Mouse (Mus musculus): ENCODE data around the gene Gria3. TPM values are rescaled to one million over a fixed set of nuclear protein-coding genes. Genes with fewer than 3 reads are reported as not detected.

The Gria3 gene
- polyA plus RNA-seq, 1 experiment from 2014 or later, result 7.3 TPM

DNA sequence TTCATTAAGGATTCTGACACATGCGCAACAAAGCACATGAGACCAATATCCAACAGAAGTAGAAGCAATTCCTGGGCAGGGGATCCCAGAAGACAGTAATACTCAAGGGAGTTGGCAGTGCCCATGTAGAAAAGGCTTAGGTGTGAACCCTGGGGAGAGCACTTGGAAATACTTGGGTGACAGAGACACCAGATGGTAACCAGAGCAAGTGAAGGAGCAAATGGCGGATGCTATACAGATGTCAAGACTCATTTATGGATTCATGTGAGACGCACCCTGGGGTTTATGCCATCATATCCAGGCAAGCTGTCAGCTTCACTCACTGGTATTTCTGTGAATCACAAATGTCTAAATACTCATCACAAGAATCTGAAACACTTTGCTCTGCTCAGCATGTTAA, 187.0 kb downstream of the Gria3 start:
- no peak overlapping the region for H3K4me3 ChIP-seq
- no peaks in the 10 kb centered on the region for H3K9me3 ChIP-seq
- no peaks in the 10 kb centered on the region for H3K4me1 ChIP-seq
- no peak overlapping the region for H3K4me2 ChIP-seq (replicated peaks)
- no peaks in the 10 kb centered on the region for H3K27me3 ChIP-seq
- H3K27ac ChIP-seq, result no peak overlapping the region
- H3K36me3 ChIP-seq, result no peaks in the 10 kb centered on the region
- WGBS, result 93% methylated on average over 3 of the region's 3 CpGs
- no peak for ATAC-seq (ENCODE audit: low FRiP score, low read depth)
- H3K9ac ChIP-seq, result no peak overlapping the region

DNA sequence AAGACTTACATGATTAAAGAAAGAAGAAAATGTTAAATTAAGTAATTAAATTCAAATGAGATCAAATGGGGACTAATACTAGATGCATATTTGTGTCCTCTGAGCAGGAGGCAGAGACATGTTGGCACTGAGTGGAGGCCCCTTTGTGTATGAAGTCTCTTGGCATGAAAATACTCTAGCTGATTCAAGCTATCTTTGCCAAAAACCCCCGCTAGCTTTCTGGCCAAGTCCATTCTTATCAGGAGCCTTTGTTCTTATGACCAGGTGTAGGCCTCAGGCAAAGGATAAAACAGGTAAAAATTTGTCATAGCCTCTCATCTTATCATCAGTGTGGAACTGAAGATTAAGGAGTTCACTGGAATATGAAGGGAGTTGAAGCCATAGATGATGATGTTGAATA, 206.5 kb downstream of the Gria3 start:
- H3K4me1 ChIP-seq, result no peaks in the 10 kb centered on the region
- H3K27ac ChIP-seq, result no peak overlapping the region
- H3K4me2 ChIP-seq (replicated peaks), result no peak overlapping the region
- no peak overlapping the region for H3K4me3 ChIP-seq
- H3K9me3 ChIP-seq, result no peaks in the 10 kb centered on the region
- ATAC-seq (ENCODE audit: low FRiP score, low read depth), result no peak
- H3K9ac ChIP-seq, result no peak overlapping the region
- 92% methylated on average over 1 of the region's 1 CpGs for WGBS
- no peaks in the 10 kb centered on the region for H3K36me3 ChIP-seq
- H3K27me3 ChIP-seq, result no peaks in the 10 kb centered on the region

DNA sequence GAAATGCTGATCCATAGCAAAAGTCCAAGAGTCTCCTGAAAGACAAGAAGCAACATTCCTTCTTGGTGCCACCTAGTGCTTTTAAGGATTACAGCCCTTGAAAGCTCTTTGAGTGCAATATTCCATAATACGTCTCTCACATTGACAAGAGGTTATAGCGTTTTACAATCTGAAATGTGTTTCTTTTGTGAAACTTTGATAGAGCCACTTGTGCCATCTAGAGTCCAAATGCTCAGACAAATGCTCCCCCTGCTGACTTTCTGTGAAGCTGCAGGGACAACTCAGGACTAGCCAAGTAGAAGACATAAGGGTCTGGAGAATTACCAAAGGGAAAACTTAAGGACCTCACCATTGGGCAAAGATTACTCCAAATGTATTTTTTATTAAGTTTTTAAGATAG, 214.3 kb downstream of the Gria3 start:
- no peak for ATAC-seq (ENCODE audit: low FRiP score, low read depth)
- 35% methylated on average over 2 of the region's 2 CpGs for WGBS
- no peak overlapping the region for H3K4me3 ChIP-seq

DNA sequence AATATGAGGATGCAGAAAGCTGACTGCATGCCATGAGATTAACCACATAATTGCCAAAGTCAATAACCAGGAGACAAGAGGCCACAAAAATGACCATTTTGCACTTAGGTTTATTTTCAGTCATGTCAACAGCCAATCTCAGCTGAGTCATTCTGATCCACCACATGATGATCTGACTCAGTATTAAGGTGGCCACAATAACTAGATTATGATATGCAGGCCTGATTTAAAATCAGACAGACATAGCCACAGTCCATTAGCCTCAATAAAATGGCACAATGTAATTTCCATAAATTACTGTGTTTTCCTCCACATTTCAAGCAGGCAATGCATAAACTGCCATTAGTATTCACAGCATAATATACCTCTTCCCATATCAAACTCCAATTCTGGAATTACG, 216.3 kb downstream of the Gria3 start:
- H3K9me3 ChIP-seq, result no peaks in the 10 kb centered on the region
- H3K27me3 ChIP-seq, result no peaks in the 10 kb centered on the region
- H3K9ac ChIP-seq, result no peak overlapping the region
- no peaks in the 10 kb centered on the region for H3K4me1 ChIP-seq
- no peak overlapping the region for H3K4me3 ChIP-seq
- no peak overlapping the region for H3K27ac ChIP-seq
- H3K4me2 ChIP-seq (replicated peaks), result no peak overlapping the region
- 84% methylated on average over 1 of the region's 1 CpGs for whole genome bisulfite sequencing
- H3K36me3 ChIP-seq, result no peaks in the 10 kb centered on the region
- ATAC-seq (ENCODE audit: low FRiP score, low read depth), result no peak

More for the DNA sequence above, 214.3 kb downstream of the Gria3 start:
- Histone ChIP-seq H3K9me3 (no peaks in the 10 kb centered on the region), H3K27ac (no peak overlapping the region), H3K4me2 (replicated peaks) (no peak overlapping the region), H3K27me3 (no peaks in the 10 kb centered on the region), H3K9ac (no peak overlapping the region), H3K36me3 (no peaks in the 10 kb centered on the region), H3K4me1 (no peaks in the 10 kb centered on the region)

DNA sequence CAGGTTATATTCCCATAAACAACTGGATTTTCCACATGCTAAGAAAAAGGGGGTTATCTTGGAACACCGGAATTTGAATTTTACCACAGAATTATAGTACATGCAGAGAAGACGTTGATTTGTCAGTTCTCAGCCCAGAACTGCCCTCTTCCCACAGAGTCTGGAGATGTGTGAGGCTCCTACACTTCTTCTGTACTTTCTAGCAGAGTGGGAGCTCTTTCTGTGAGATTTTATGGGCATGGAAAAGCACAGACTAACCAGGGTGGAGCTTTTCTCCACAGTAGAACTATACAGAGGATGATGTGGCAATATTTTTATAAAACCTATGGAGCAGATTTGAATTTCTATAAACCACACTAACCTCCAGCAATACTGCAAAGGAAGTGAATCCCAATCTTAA, 217.7 kb downstream of the Gria3 start:
- H3K9ac ChIP-seq, result no peak overlapping the region
- H3K9me3 ChIP-seq, result no peaks in the 10 kb centered on the region
- H3K4me2 ChIP-seq (replicated peaks), result no peak overlapping the region
- WGBS, result 85% methylated on average over 2 of the region's 2 CpGs
- H3K27ac ChIP-seq, result no peak overlapping the region
- H3K36me3 ChIP-seq, result no peaks in the 10 kb centered on the region
- H3K4me3 ChIP-seq, result no peak overlapping the region
- H3K4me1 ChIP-seq, result no peaks in the 10 kb centered on the region
- H3K27me3 ChIP-seq, result no peaks in the 10 kb centered on the region
- ATAC-seq (ENCODE audit: low FRiP score, low read depth), result no peak

DNA sequence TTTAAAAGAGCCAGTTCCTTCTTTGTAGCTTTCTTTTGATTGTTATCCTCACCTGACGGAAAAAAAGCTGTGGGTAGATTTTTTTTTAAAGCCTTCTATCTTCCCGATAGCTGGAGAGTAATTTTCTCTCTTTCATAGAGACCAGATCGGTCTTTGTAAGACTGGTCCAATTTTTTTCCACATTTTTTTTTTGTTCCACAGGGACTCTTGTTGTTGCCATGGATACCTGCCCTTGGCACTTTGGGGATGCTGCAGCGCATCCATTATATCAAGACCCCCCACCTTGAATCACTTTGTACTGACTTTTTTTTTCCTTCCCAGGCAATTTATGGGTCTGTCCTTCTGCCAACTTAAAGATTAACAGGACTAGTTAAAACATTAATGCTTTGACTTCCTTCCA, 232.9 kb downstream of the Gria3 start:
- H3K4me1 ChIP-seq, result no peaks in the 10 kb centered on the region
- no peak overlapping the region for H3K4me3 ChIP-seq
- H3K9me3 ChIP-seq, result no peaks in the 10 kb centered on the region
- H3K27ac ChIP-seq, result no peak overlapping the region
- no peak overlapping the region for H3K9ac ChIP-seq
- no peaks in the 10 kb centered on the region for H3K27me3 ChIP-seq
- no peak overlapping the region for H3K4me2 ChIP-seq (replicated peaks)
- 68% methylated on average over 4 of the region's 4 CpGs for WGBS
- no peaks in the 10 kb centered on the region for H3K36me3 ChIP-seq
- ATAC-seq (ENCODE audit: low FRiP score, low read depth), result no peak

DNA sequence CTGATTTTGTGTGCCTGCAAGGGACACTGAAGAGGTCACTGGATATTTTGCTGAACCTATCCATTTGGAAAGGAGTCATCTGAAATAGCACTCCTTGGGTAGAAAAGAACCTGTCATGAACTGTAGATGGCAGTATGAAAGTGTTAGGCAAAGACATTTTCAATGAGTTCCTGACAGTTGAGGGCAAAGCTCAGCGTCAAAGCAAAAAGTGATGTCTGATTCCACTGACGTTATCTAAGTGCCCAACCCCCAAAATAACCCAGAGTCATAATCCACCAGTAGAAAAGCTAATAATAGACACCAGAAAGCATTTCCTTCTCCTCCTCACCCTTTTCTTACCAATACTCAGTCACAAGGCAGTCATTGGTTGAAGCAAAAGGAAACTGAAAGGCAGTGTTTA, 244.3 kb downstream of the Gria3 start:
- no peak overlapping the region for H3K27ac ChIP-seq
- no peaks in the 10 kb centered on the region for H3K9me3 ChIP-seq
- no peak overlapping the region for H3K9ac ChIP-seq
- no peaks in the 10 kb centered on the region for H3K4me1 ChIP-seq
- no peaks in the 10 kb centered on the region for H3K27me3 ChIP-seq
- 47% methylated on average over 2 of the region's 2 CpGs for WGBS
- no peak overlapping the region for H3K4me2 ChIP-seq (replicated peaks)
- no peak overlapping the region for H3K4me3 ChIP-seq
- no peak for ATAC-seq (ENCODE audit: low FRiP score, low read depth)
- H3K36me3 ChIP-seq, result no peaks in the 10 kb centered on the region

DNA sequence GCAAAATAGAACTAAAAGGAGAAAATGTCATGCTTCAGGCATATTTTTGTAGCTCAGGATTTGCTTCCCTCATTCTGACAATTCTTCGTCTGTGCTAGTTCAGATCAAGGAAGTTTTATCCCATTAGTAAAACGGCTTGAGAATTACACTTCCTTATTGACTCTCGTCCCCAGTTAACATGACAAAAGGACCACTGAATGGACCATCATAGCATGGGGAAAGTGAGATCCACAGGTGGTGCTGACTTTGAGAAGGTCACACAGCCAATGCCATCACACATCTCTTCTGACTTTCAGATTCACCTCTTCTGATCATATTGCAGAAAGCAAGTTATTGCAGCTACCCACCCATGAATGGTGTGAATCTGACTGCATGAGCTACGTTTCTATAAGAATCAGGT, 257.1 kb downstream of the Gria3 start:
- Histone ChIP-seq H3K4me1 (no peaks in the 10 kb centered on the region), H3K9me3 (no peaks in the 10 kb centered on the region), H3K27me3 (no peaks in the 10 kb centered on the region), H3K4me3 (no peak overlapping the region), H3K4me2 (replicated peaks) (no peak overlapping the region), H3K9ac (no peak overlapping the region), H3K27ac (no peak overlapping the region), H3K36me3 (no peaks in the 10 kb centered on the region)
- ATAC-seq (ENCODE audit: low FRiP score, low read depth), result no peak
- 67% methylated on average over 4 of the region's 4 CpGs for WGBS

DNA sequence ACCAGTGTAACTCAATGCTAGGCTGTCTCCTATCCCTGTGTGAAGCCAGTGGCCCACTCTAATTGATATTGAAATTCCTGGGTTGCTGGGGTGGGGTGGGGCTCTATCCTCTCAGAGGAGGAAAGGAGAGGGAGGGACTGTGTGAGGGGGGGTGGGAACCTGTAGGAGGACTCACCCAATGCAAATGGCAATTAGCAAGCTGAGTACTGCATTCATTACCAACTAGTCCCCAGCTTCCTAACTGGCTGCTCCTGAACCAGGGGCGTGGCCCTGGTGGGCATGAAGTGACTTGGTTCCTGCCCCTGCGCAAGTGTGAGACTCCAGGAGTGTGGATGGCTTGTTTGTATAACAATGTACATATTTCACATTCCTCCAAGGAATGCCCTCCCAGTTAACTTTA, 288.2 kb downstream of the Gria3 start:
- ATAC-seq (ENCODE audit: low FRiP score, low read depth), result no peak; the same call in 1 of the 2 replicates

DNA sequence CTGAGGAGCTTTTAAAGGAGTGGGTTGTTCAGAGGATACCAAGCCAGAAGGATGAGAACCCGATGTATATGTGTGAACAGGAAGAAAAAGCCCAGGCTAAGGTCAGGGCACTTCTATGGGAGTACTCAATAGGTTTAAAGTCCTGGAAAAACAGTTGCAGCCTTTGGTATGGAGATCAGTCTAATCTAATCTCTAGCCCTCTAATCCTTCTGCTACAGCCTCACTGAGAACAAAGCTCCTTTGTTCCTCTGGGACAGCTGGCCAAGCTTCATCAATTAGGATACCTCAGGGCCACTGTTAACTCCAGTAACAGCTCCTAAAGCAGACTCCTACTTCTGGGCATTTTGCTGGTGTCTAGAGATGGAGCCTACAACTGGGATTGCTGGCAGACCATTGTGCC, 291.4 kb downstream of the Gria3 start:
- no peak for ATAC-seq (ENCODE audit: low FRiP score, low read depth)
- Histone ChIP-seq H3K9ac (no peak overlapping the region), H3K27ac (no peak overlapping the region), H3K4me3 (no peak overlapping the region), H3K27me3 (no peaks in the 10 kb centered on the region), H3K4me2 (replicated peaks) (no peak overlapping the region), H3K36me3 (no peaks in the 10 kb centered on the region), H3K9me3 (no peaks in the 10 kb centered on the region), H3K4me1 (no peaks in the 10 kb centered on the region)
- WGBS, result 52% methylated on average over 1 of the region's 1 CpGs

More for the DNA sequence above, 288.2 kb downstream of the Gria3 start:
- H3K9ac ChIP-seq, result no peak overlapping the region
- H3K27ac ChIP-seq, result no peak overlapping the region
- no peaks in the 10 kb centered on the region for H3K27me3 ChIP-seq
- no peaks in the 10 kb centered on the region for H3K9me3 ChIP-seq
- H3K36me3 ChIP-seq, result no peaks in the 10 kb centered on the region
- H3K4me1 ChIP-seq, result no peaks in the 10 kb centered on the region
- H3K4me2 ChIP-seq (replicated peaks), result no peak overlapping the region
- H3K4me3 ChIP-seq, result no peak overlapping the region
- 47% methylated on average over 2 of the region's 2 CpGs for WGBS

Small RNA genes within 50 kb of the gene (microRNA-seq; reads per million reads assigned to microRNA genes)
- gene Gm22413, result not detected
